Mouse (Mus musculus) retina, embryonic 14.5 days (tissue): ENCODE results near the gene Map3k5.

Experiments
- DNase-seq: peaks from one replicate; pipeline ENCODE4 v3.0.0-alpha.2; 2015; ENCODE audit warnings: low spot score

Gene Map3k5

GRCm38 (mm10) chr10:19935821-19936367 lies 1.6 kb downstream of the Map3k5 start:
- no peak for DNase-seq

DNA sequence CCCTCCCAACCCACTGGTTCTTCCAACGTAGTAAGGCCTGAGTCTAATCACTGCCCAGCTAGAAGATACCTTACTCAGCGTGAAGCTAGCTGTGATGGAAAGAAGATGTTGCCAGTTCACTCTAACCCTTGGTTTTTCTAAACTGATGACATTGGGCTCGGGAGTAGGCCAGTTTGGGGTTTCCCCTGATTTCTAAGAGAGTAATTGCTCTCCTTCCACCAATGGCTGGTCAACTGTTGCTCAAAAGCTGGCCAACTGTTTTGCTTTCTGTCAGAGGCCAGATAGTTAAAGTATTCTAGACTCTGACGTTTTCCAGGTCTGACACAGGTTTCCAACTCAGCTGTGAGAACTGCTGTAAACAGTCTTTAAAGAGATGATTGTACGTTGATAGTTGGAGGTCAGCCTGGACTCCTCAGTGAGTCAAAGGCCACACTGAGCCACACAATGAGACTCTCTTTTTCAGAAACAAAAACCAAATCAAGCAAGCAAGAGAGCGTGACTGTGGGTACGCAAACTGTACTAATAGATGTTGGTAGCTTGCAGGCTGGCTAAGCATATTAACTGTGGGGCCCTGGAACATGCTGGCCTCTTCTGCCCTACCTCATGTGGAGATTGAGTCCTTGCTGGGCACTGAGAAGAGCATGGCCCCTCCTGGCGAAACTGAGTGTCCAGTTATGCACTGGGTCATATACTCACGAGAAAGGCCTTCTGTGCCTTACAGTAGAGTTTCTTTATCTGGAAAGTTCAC lies 2.9 kb downstream of the Map3k5 start:
- DNase-seq = no peak

- no peak for DNase-seq
Observed at GRCm38 (mm10) chr10:19938738-19939137, 4.5 kb downstream of the Map3k5 start.

- DNase-seq = no peak
Observed at GRCm38 (mm10) chr10:19939282-19939705, 5.0 kb downstream of the Map3k5 start.

DNA sequence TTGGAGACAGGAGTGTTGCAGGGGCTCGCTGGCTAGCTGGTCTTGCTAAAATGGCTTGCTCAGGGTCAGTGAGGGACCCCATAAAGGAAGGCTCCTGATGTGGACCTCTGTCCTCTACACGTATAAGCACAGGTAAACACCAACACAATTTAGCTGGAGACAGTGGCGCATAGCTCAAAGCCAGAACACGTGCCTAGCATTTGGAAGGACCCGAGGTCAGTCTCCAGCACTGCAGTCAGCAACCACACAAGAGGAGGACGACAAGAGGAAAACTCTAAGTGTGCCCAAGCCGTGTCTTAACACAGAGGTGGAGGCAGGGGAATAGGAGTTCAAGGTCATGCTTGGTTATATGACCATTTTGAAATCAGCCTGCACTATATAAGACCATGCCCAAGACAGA lies 5.9 kb downstream of the Map3k5 start:
- no peak for DNase-seq

DNA sequence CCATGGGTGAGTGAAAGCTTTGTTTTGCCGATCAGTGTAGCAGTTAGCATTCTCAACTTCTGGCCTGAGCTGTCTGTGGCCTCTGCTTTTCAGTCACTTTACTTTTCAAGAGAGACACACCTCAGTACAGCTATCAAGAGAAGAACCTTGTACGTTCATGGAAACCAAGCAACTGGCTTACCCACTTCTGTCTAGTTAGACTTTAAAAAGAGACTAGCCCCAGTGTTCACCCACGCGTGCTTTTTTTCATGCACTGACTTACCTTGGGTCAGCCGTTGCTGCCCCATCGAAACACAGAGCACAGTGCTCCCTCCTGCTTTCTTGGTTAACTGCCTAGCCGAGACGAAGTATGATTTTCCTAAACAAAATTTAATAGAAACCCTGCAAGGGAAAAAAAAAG lies 6.4 kb downstream of the Map3k5 start:
- DNase-seq = no peak

- no peak for DNase-seq
Observed at GRCm38 (mm10) chr10:19941063-19941462, 6.8 kb downstream of the Map3k5 start.

DNA sequence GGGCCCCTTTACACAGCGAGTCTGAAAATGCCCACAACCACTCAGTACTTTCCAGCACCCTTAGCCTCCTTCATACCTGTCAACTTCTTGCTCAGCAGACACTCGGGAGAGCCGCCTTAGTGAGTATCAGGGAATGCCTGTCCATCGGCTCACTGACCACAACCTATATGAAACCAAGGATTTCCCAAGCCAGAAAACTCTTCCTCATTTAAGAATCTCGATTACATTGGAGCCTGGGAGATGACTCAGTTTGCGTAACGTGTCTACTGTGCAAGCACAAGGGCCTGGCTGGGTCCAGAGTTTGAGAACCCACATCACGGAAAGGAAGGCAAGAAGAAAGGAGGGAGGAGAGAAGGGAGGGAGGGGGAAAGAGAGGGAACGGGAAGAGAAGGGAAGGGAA lies 7.6 kb downstream of the Map3k5 start:
- DNase-seq = no peak

- DNase-seq = no peak
Observed at GRCm38 (mm10) chr10:19942621-19943020, 8.3 kb downstream of the Map3k5 start.

- DNase-seq = no peak
Observed at GRCm38 (mm10) chr10:19945651-19946050, 11.4 kb downstream of the Map3k5 start.

- DNase-seq = no peak
Observed at GRCm38 (mm10) chr10:19946644-19947043, 12.4 kb downstream of the Map3k5 start.

DNA sequence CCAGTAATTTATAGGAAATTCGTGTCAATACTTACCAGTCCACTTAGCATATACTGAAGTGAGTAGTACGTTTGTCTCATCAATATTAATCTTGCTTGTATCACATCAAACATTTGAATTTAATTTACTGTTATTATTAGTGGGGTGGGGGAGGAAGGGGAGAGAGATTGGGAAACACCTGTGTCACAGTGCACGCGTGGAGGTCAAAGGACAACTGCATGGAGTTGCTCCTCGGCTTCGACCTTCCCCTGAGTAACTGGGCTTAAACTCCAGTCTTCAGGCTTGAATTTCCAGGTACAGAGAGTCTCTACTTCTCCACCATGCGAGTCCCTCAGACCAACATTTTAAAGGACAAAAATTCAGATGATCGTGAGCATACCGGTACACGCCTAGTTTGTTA lies 13.2 kb downstream of the Map3k5 start:
- no peak for DNase-seq

GRCm38 (mm10) chr10:19947901-19948300 lies 13.6 kb downstream of the Map3k5 start:
- DNase-seq = no peak

DNA sequence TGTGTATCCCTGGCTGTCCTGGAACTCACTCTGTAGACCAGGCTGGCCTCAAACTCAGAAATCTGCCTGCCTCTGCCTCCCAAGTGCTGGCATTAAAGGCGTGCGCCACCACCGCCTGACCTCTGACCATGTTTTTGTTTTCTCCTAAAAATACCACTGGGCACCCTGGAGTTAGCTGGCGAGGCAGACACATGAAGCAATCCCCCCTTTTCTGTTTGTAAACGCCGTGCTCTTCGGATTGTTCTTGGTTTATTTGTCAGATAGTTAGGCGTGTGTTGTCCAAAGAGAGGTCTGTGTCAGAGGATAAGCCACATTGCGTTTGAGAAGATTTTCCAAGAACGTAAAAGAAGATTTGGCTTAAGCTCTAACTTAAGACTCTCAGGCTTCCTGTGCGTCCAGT lies 14.1 kb downstream of the Map3k5 start:
- DNase-seq = no peak

GRCm38 (mm10) chr10:19949106-19949505 lies 14.8 kb downstream of the Map3k5 start:
- DNase-seq = no peak

- DNase-seq = no peak
Observed at GRCm38 (mm10) chr10:19953032-19953761, 18.9 kb downstream of the Map3k5 start.

GRCm38 (mm10) chr10:19954572-19954971 lies 20.3 kb downstream of the Map3k5 start:
- no peak for DNase-seq

DNA sequence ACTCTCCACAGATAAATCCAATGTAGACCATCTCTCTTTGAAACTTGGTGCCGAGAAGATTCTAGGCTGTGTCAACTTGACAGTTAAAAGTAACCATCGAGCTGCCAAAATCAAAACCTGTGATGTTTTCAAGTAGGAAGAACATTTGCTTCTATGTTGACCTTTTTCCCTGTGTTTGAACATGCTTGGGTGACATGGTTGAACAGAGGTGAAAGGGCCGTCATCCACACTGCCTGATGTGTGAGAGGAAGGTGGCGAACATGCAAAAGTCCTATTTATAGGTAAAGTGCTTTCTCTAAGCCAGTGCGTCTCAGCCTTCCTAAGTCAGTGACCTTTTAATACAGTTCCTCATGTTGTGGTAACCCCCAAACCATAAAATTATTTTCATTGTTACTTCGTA lies 21.5 kb downstream of the Map3k5 start:
- DNase-seq = no peak

GRCm38 (mm10) chr10:19956745-19957144 lies 22.5 kb downstream of the Map3k5 start:
- no peak for DNase-seq

DNA sequence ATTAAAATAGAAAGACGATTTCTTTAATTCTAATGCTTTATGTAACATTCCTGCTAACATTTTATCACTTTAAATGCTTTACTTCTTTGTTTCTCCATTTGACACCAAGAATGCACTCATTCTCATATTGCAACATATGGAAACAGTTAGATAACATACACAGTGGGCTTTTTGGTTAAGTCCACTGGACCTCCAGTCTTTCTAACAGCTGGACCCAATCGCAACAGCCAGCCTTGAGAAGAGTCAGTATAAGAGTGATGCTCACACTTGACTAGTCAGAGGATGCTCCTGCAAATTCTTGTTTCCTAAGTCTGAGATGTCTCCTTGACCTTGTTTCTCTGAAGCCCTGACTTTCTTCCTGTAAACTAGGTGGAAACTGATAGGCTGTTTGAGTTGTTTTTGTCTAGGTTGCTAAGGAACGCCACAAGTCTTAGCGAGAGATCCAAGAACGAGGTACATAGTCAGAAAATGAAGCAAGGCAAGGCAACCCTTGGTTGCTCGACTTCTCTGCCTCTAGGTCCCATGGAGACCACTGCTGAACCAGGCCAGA lies 26.6 kb downstream of the Map3k5 start:
- no peak for DNase-seq

DNA sequence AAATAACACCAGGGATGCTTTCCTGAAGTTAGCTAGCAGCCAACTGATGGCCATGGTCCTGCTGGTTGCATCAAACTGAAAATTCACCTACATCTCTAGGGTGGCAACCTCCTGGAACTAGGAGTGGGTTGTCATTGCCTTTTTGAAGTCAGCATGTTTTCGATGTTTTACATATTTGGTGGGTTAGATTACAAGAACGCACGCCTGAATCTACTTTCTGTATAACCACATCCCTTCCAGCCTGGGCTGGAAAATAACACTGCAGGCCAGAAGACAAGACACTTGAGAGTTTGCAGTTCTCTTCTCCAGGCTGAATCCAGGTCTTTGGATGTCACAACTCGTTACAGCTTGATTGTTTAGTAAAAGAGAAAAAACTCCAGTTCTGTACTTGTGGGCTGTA lies 28.5 kb downstream of the Map3k5 start:
- DNase-seq = no peak

- DNase-seq = no peak
Observed at GRCm38 (mm10) chr10:19963206-19963605, 28.9 kb downstream of the Map3k5 start.

DNA sequence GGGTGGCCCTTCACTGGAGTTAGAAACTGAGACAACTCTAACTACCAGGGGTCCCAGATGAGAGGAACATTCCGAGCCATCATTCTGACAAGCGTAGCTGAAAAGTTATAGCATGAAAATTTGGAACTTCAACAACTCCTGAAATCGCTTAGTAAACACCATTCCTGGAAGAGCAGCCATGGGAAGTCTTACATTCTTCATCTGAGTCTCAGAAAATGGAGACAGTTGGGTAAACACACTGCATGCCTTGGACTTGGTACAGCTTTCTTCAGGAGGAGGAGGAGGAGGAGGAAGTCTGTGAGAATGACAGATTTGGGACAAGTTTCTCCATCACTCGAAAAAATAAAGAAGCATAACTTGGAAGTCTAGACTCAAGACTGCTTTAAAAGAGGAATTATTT lies 29.8 kb downstream of the Map3k5 start:
- no peak for DNase-seq
